Mouse (Mus musculus): ENCODE data around the gene Pabpn1l.

DNA sequence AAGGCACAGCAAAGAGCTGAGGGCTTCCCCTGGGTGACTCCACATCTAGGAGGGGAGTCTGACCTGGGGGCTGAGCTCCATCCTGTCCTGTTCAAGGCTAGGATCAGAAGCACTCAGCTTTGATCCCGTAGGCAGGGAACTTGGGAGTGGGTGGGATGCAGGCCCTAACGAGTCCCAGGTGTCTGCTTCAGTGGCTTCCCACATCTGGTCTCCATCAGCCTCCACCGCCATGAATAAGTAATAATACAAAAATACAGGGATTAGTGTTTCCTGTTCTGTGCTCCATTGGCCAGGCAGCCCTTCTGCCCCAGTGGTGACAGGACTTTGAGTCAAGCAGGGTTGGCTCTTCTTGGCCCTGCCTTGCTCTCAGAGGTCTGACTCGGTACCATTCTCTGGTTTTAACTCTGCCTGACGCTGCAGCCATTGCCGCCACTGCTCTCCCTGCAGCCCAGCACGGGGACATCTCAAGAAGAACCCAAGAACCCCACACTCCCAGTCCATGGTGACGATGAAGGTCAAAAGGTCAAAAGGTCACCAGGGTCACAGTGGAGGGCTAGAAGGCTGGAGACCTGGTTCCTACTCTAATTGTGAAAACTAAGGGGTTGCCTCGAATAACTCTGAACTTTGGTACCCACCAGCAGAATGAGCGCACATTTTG, 35.7 kb upstream of the Pabpn1l start:
- no peak for TF ChIP-seq CTCF (IDR thresholded peaks at IDR 0.05)
- TF ChIP-seq EP300 (IDR thresholded peaks at IDR 0.05; ENCODE audit: insufficient read depth, low read depth, low read length), result no peak
